Mouse (Mus musculus): ENCODE measurements around the gene Il2ra. TPM values are rescaled to one million over a fixed set of nuclear protein-coding genes. Genes with fewer than 3 reads are reported as not detected.

The Il2ra gene
- polyA plus RNA-seq, 1 experiment: 19.7 TPM

GRCm38 (mm10) chr2:11625890-11626289, 16.7 kb upstream of the Il2ra start, which contains the start of gene Gm17490:
TSS of gene Gm17490 (minus strand) at chr2:11626264.
- H3K36me3 ChIP-seq (ENCODE audit: control insufficient read depth, insufficient read depth, low read length): no peaks in the 10 kb centered on the region
- no peak for DNase-seq
- no peak within 1 kb of the TSS for H3K27ac ChIP-seq (ENCODE audit: control insufficient read depth, insufficient read depth, low read length)
- no peak within 1 kb of the TSS for H3K4me3 ChIP-seq (ENCODE audit: control insufficient read depth, insufficient read depth, low read length)
- TF ChIP-seq CTCF (IDR thresholded peaks at IDR 0.05; ENCODE audit: borderline replicate concordance, control insufficient read depth, extremely low read depth, insufficient read depth, low read length, poor library complexity) (no peak), POLR2A (IDR thresholded peaks at IDR 0.05; ENCODE audit: control insufficient read depth, extremely low read depth, insufficient read depth, low read length, poor library complexity) (no peak)
- no peaks in the 10 kb centered on the region for H3K27me3 ChIP-seq (ENCODE audit: control insufficient read depth, insufficient read depth, low read length)
- 71% methylated on average over 5 of the region's 5 CpGs for WGBS
- H3K4me1 ChIP-seq (replicated peaks; ENCODE audit: control insufficient read depth, insufficient read depth, low read length): peaks cover 12% of the 10 kb centered on the region

- H3K4me3 ChIP-seq (ENCODE audit: control insufficient read depth, insufficient read depth, low read length): no peak overlapping the region
- peak; percentile 29 for DNase-seq
- peaks cover 23% of the 10 kb centered on the region for H3K4me1 ChIP-seq (replicated peaks; ENCODE audit: control insufficient read depth, insufficient read depth, low read length)
- no peaks in the 10 kb centered on the region for H3K27me3 ChIP-seq (ENCODE audit: control insufficient read depth, insufficient read depth, low read length)
- no peaks in the 10 kb centered on the region for H3K36me3 ChIP-seq (ENCODE audit: control insufficient read depth, insufficient read depth, low read length)
- peak overlapping the region; percentile 95 for H3K27ac ChIP-seq (ENCODE audit: control insufficient read depth, insufficient read depth, low read length)
- TF ChIP-seq CTCF (IDR thresholded peaks at IDR 0.05; ENCODE audit: borderline replicate concordance, control insufficient read depth, extremely low read depth, insufficient read depth, low read length, poor library complexity): no peak
- no peak for TF ChIP-seq POLR2A (IDR thresholded peaks at IDR 0.05; ENCODE audit: control insufficient read depth, extremely low read depth, insufficient read depth, low read length, poor library complexity)
- WGBS: 47% methylated on average over 6 of the region's 6 CpGs
These were observed 7.6 kb upstream of the Il2ra start for GRCm38 (mm10) chr2:11635035-11635434.

- peak overlapping the region; percentile 95 for H3K27ac ChIP-seq (ENCODE audit: control insufficient read depth, insufficient read depth, low read length)
- DNase-seq: peak; percentile 52
These were observed 7.0 kb upstream of the Il2ra start for GRCm38 (mm10) chr2:11635471-11636137.

GRCm38 (mm10) chr2:11636138-11636480, 6.5 kb upstream of the Il2ra start:
- H3K27ac ChIP-seq (ENCODE audit: control insufficient read depth, insufficient read depth, low read length): peak overlapping the region; percentile 95
- 9% methylated on average over 3 of the region's 3 CpGs for WGBS

More at GRCm38 (mm10) chr2:11635471-11636137, 7.0 kb upstream of the Il2ra start:
- H3K4me3 ChIP-seq (ENCODE audit: control insufficient read depth, insufficient read depth, low read length): no peak overlapping the region
- TF ChIP-seq CTCF (IDR thresholded peaks at IDR 0.05; ENCODE audit: borderline replicate concordance, control insufficient read depth, extremely low read depth, insufficient read depth, low read length, poor library complexity): no peak
- no peak for TF ChIP-seq POLR2A (IDR thresholded peaks at IDR 0.05; ENCODE audit: control insufficient read depth, extremely low read depth, insufficient read depth, low read length, poor library complexity)
- 7% methylated on average over 5 of the region's 5 CpGs for WGBS
- peaks cover 23% of the 10 kb centered on the region for H3K4me1 ChIP-seq (replicated peaks; ENCODE audit: control insufficient read depth, insufficient read depth, low read length)
- no peaks in the 10 kb centered on the region for H3K27me3 ChIP-seq (ENCODE audit: control insufficient read depth, insufficient read depth, low read length)
- H3K36me3 ChIP-seq (ENCODE audit: control insufficient read depth, insufficient read depth, low read length): no peaks in the 10 kb centered on the region

GRCm38 (mm10) chr2:11637115-11637514, 5.5 kb upstream of the Il2ra start:
- H3K4me3 ChIP-seq (ENCODE audit: control insufficient read depth, insufficient read depth, low read length): no peak overlapping the region
- DNase-seq: peak; percentile 47
- H3K27ac ChIP-seq (ENCODE audit: control insufficient read depth, insufficient read depth, low read length): peak overlapping the region; percentile 95
- H3K36me3 ChIP-seq (ENCODE audit: control insufficient read depth, insufficient read depth, low read length): no peaks in the 10 kb centered on the region
- WGBS: 0% methylated on average over 1 of the region's 1 CpGs
- H3K4me1 ChIP-seq (replicated peaks; ENCODE audit: control insufficient read depth, insufficient read depth, low read length): peaks cover 23% of the 10 kb centered on the region
- H3K27me3 ChIP-seq (ENCODE audit: control insufficient read depth, insufficient read depth, low read length): no peaks in the 10 kb centered on the region
- TF ChIP-seq POLR2A (IDR thresholded peaks at IDR 0.05; ENCODE audit: control insufficient read depth, extremely low read depth, insufficient read depth, low read length, poor library complexity) (no peak), CTCF (IDR thresholded peaks at IDR 0.05; ENCODE audit: borderline replicate concordance, control insufficient read depth, extremely low read depth, insufficient read depth, low read length, poor library complexity) (no peak)

More at GRCm38 (mm10) chr2:11636138-11636480, 6.5 kb upstream of the Il2ra start:
- H3K4me1 ChIP-seq (replicated peaks; ENCODE audit: control insufficient read depth, insufficient read depth, low read length): peaks cover 23% of the 10 kb centered on the region
- no peak overlapping the region for H3K4me3 ChIP-seq (ENCODE audit: control insufficient read depth, insufficient read depth, low read length)
- TF ChIP-seq CTCF (IDR thresholded peaks at IDR 0.05; ENCODE audit: borderline replicate concordance, control insufficient read depth, extremely low read depth, insufficient read depth, low read length, poor library complexity): no peak
- no peak for TF ChIP-seq POLR2A (IDR thresholded peaks at IDR 0.05; ENCODE audit: control insufficient read depth, extremely low read depth, insufficient read depth, low read length, poor library complexity)
- no peaks in the 10 kb centered on the region for H3K36me3 ChIP-seq (ENCODE audit: control insufficient read depth, insufficient read depth, low read length)
- H3K27me3 ChIP-seq (ENCODE audit: control insufficient read depth, insufficient read depth, low read length): no peaks in the 10 kb centered on the region
- peak; percentile 37 for DNase-seq

GRCm38 (mm10) chr2:11644057-11644456, 1.4 kb downstream of the Il2ra start:
- no peak for TF ChIP-seq CTCF (IDR thresholded peaks at IDR 0.05; ENCODE audit: borderline replicate concordance, control insufficient read depth, extremely low read depth, insufficient read depth, low read length, poor library complexity)
- TF ChIP-seq POLR2A (IDR thresholded peaks at IDR 0.05; ENCODE audit: control insufficient read depth, extremely low read depth, insufficient read depth, low read length, poor library complexity): no peak
- 60% methylated on average over 1 of the region's 1 CpGs for WGBS
- H3K27me3 ChIP-seq (ENCODE audit: control insufficient read depth, insufficient read depth, low read length): no peaks in the 10 kb centered on the region
- DNase-seq: no peak
- peaks cover 10% of the 10 kb centered on the region for H3K4me1 ChIP-seq (replicated peaks; ENCODE audit: control insufficient read depth, insufficient read depth, low read length)
- no peak overlapping the region for H3K4me3 ChIP-seq (ENCODE audit: control insufficient read depth, insufficient read depth, low read length)
- H3K27ac ChIP-seq (ENCODE audit: control insufficient read depth, insufficient read depth, low read length): no peak overlapping the region
- no peaks in the 10 kb centered on the region for H3K36me3 ChIP-seq (ENCODE audit: control insufficient read depth, insufficient read depth, low read length)
